Mouse (Mus musculus): Measurements from ENCODE around the gene Bard1. TPM values are rescaled to one million over a fixed set of nuclear protein-coding genes. Genes with fewer than 3 reads are reported as not detected.

Bard1 gene
- polyA plus RNA-seq, 1 experiment = not detected

DNA sequence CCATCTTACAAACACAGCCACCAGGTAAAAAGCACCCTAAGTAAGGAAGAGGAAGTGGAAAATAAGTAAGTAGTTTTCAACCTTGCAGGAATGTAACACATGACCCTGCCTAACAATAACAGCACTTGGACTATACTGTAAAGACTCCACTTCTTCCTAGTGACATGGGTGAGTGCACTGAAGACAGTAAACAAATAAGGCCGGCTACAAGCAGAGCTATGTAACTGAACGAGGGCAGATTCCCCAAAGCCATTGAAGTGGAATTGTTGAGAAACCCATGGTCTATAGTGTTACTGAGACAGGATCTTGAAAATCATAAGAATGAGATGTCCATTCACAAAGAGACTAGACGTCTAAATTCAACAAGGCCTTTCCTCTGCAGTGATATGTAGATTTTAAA is 27.3 kb downstream of the Bard1 start:
- Histone ChIP-seq H3K4me3 (ENCODE audit: insufficient read depth, low read depth, low read length) (no peak overlapping the region), H3K4me1 (ENCODE audit: control insufficient read depth, insufficient read depth, insufficient read length, low read length) (no peaks in the 10 kb centered on the region), H3K27ac (replicated peaks; ENCODE audit: low read depth, low read length) (no peak overlapping the region)

DNA sequence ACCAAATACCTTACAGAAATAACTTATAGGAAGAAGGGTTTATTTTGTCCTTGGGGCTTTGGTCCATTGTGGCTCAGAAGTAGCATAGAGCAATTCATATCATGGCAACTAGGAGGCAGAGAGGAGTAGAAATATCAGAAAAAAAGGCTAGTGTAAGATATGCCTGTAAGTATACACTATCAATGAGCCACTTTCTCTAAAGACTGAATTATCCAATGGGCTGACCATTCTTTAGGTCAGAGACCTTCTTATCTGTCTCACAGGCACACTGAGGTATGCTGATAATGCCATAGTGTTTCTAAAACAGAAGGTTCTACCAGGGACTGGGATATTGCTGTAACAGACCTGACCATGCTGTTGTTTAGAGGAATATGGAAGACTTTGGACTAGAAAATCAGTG is 32.2 kb downstream of the Bard1 start:
- no peak overlapping the region for H3K27ac ChIP-seq (replicated peaks; ENCODE audit: low read depth, low read length)
- H3K4me3 ChIP-seq (ENCODE audit: insufficient read depth, low read depth, low read length) = no peak overlapping the region
- H3K4me1 ChIP-seq (ENCODE audit: control insufficient read depth, insufficient read depth, insufficient read length, low read length) = no peaks in the 10 kb centered on the region

DNA sequence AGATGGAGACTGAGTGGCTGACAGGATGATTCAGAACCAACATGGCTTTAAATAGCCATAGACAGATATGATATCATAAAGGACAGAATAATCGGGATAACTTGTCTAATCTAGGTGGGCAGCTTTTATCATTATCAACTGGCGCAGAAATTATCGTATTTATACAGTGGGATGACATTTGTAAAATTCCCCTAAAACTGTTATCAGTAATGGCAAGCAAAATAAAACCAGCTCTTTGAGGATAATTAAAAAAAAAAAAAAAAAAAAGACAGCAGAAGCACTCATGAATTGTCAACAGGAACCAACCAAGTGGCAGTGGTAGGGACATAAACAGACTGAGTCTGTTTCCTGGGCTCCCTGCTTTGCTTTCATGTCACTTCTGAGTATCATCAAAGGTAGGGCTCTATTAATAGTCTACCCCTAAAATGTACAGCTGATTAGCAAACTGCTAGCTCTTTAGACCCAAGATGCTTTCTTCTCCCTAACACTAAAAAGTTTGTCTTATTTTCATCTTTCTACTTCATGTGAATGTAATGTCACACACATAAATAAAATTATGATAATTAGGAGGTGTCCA is 34.1 kb downstream of the Bard1 start:
- no peak overlapping the region for H3K4me3 ChIP-seq (ENCODE audit: insufficient read depth, low read depth, low read length)
- no peak overlapping the region for H3K27ac ChIP-seq (replicated peaks; ENCODE audit: low read depth, low read length)
- no peaks in the 10 kb centered on the region for H3K4me1 ChIP-seq (ENCODE audit: control insufficient read depth, insufficient read depth, insufficient read length, low read length)

- H3K4me3 ChIP-seq (ENCODE audit: insufficient read depth, low read depth, low read length) = no peak overlapping the region
- no peak overlapping the region for H3K27ac ChIP-seq (replicated peaks; ENCODE audit: low read depth, low read length)
- no peaks in the 10 kb centered on the region for H3K4me1 ChIP-seq (ENCODE audit: control insufficient read depth, insufficient read depth, insufficient read length, low read length)
Observed at GRCm38 (mm10) chr1:71063885-71064492, 39.0 kb downstream of the Bard1 start.

DNA sequence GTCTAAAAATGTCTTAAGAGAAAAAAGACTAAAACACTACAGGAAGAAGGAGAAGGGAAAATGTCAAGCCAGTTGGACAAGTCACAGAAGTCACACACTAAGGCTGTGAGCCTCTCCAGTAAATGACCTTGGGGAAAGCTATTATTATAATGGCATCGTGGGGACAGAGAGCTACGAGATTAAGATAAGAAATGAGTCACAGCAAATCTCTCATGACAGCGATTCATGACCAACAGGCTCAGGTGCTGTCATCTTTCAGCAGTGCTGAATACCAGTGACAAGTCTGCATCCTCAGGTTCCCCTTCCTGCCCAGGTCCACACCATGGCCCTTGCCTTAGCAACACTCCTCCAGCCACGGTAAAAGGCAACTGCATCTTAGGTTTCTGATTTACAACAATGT is 46.8 kb downstream of the Bard1 start:
- Histone ChIP-seq H3K27ac (replicated peaks; ENCODE audit: low read depth, low read length) (no peak overlapping the region), H3K4me3 (ENCODE audit: insufficient read depth, low read depth, low read length) (no peak overlapping the region), H3K4me1 (ENCODE audit: control insufficient read depth, insufficient read depth, insufficient read length, low read length) (no peaks in the 10 kb centered on the region)

DNA sequence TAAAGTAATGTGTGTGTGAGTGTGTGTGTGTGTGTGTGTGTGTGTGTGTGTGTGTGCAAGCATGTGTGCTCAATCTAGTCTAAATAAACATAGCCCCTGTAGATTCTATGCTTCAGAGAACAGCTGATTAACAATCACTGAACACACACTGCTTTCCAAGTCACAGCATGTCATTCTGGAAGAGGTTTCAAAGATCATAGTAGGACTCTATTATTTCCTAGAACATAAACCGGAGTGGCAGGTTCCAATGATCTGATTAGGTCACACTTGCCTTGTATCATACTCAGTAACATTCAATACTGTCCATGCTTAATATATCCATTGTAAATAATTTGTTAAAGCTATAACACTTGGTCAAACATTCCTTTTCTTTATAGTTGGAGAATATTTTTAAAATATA is 47.5 kb downstream of the Bard1 start:
- Histone ChIP-seq H3K27ac (replicated peaks; ENCODE audit: low read depth, low read length) (no peak overlapping the region), H3K4me3 (ENCODE audit: insufficient read depth, low read depth, low read length) (no peak overlapping the region), H3K4me1 (ENCODE audit: control insufficient read depth, insufficient read depth, insufficient read length, low read length) (no peaks in the 10 kb centered on the region)

GRCm38 (mm10) chr1:71052756-71053155 is 50.2 kb downstream of the Bard1 start:
- H3K27ac ChIP-seq (replicated peaks; ENCODE audit: low read depth, low read length) = no peak overlapping the region
- no peaks in the 10 kb centered on the region for H3K4me1 ChIP-seq (ENCODE audit: control insufficient read depth, insufficient read depth, insufficient read length, low read length)
- H3K4me3 ChIP-seq (ENCODE audit: insufficient read depth, low read depth, low read length) = no peak overlapping the region

DNA sequence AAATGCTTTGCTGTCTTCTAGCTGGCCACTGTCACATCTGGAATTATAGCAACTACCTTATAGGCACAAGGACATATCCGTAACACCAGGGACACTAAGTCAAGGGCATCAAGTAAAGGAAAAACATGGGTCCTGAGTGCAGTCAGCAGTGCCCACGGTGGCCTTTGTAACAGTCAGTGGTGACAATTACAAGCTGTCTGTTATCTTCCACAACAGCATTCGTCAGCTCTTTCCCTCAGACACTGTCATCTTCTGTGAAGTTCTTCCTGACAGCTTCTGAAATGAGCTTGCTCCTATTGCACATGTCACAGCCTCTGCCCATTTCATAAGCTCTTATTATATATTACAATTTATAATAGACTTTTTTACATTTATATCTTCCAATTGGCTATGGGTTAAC is 50.7 kb downstream of the Bard1 start:
- Histone ChIP-seq H3K4me1 (ENCODE audit: control insufficient read depth, insufficient read depth, insufficient read length, low read length) (no peaks in the 10 kb centered on the region), H3K27ac (replicated peaks; ENCODE audit: low read depth, low read length) (no peak overlapping the region), H3K4me3 (ENCODE audit: insufficient read depth, low read depth, low read length) (no peak overlapping the region)

DNA sequence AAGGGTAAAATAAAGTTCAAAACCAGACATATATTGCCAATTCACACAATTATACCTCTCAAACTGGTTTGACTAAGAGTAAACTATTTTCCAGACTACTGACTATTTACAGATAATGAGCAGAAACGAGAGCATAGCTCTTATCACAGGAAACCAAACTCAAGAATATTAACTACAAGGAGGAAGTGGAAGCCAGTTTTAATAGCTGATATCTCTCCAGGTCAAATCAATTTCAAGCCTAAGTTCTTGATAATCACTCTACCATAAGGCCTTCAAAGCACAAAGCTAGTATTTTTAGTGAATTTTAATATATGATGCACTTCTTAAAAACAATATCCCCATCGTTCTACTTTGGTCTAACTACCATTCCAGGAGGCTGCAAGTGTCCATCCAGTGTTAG is 57.8 kb downstream of the Bard1 start:
- no peak overlapping the region for H3K4me3 ChIP-seq (ENCODE audit: insufficient read depth, low read depth, low read length)
- H3K4me1 ChIP-seq (ENCODE audit: control insufficient read depth, insufficient read depth, insufficient read length, low read length) = no peaks in the 10 kb centered on the region
- H3K27ac ChIP-seq (replicated peaks; ENCODE audit: low read depth, low read length) = no peak overlapping the region

GRCm38 (mm10) chr1:71043951-71044350 is 59.0 kb downstream of the Bard1 start:
- Histone ChIP-seq H3K4me3 (ENCODE audit: insufficient read depth, low read depth, low read length) (no peak overlapping the region), H3K27ac (replicated peaks; ENCODE audit: low read depth, low read length) (no peak overlapping the region), H3K4me1 (ENCODE audit: control insufficient read depth, insufficient read depth, insufficient read length, low read length) (no peaks in the 10 kb centered on the region)

- H3K4me3 ChIP-seq (ENCODE audit: insufficient read depth, low read depth, low read length) = no peak overlapping the region
- H3K27ac ChIP-seq (replicated peaks; ENCODE audit: low read depth, low read length) = no peak overlapping the region
- H3K4me1 ChIP-seq (ENCODE audit: control insufficient read depth, insufficient read depth, insufficient read length, low read length) = no peaks in the 10 kb centered on the region
Observed at GRCm38 (mm10) chr1:71036999-71037398, 65.9 kb downstream of the Bard1 start.

- Histone ChIP-seq H3K4me1 (ENCODE audit: control insufficient read depth, insufficient read depth, insufficient read length, low read length) (no peaks in the 10 kb centered on the region), H3K27ac (replicated peaks; ENCODE audit: low read depth, low read length) (no peak overlapping the region), H3K4me3 (ENCODE audit: insufficient read depth, low read depth, low read length) (no peak overlapping the region)
Observed at GRCm38 (mm10) chr1:71035565-71035964, 67.4 kb downstream of the Bard1 start.

DNA sequence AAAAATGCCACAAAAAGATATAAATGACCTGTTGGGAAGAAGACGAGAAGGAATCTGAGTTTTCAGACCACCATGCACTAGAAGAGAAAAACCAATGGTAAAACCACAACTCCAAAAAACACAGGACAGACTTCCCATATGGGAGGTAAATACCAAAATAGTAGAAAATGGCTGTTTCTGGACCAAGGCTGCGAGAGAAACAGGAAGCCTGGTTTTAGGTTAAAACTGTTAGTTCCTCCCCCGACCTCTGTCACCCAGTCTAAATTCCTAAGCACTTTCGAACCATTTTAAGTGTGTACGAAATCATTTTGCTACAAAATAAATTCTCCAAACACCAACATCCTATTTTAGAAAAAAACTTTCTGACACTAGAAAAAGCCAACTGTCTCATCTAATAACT is 80.2 kb downstream of the Bard1 start:
- H3K4me1 ChIP-seq (ENCODE audit: control insufficient read depth, insufficient read depth, insufficient read length, low read length) = no peaks in the 10 kb centered on the region
- H3K27ac ChIP-seq (replicated peaks; ENCODE audit: low read depth, low read length) = no peak overlapping the region
- H3K4me3 ChIP-seq (ENCODE audit: insufficient read depth, low read depth, low read length) = no peak overlapping the region

- Histone ChIP-seq H3K4me1 (ENCODE audit: control insufficient read depth, insufficient read depth, insufficient read length, low read length) (no peaks in the 10 kb centered on the region), H3K27ac (replicated peaks; ENCODE audit: low read depth, low read length) (no peak overlapping the region), H3K4me3 (ENCODE audit: insufficient read depth, low read depth, low read length) (no peak overlapping the region)
Observed at GRCm38 (mm10) chr1:71014345-71014744, 88.6 kb downstream of the Bard1 start.

- Histone ChIP-seq H3K4me3 (ENCODE audit: insufficient read depth, low read depth, low read length) (no peak overlapping the region), H3K4me1 (ENCODE audit: control insufficient read depth, insufficient read depth, insufficient read length, low read length) (no peaks in the 10 kb centered on the region), H3K27ac (replicated peaks; ENCODE audit: low read depth, low read length) (no peak overlapping the region)
Observed at GRCm38 (mm10) chr1:71005998-71006397, 96.9 kb downstream of the Bard1 start.

- Histone ChIP-seq H3K27ac (replicated peaks; ENCODE audit: low read depth, low read length) (no peak overlapping the region), H3K4me1 (ENCODE audit: control insufficient read depth, insufficient read depth, insufficient read length, low read length) (no peaks in the 10 kb centered on the region), H3K4me3 (ENCODE audit: insufficient read depth, low read depth, low read length) (no peak overlapping the region)
Observed at GRCm38 (mm10) chr1:71004177-71004576, 98.8 kb downstream of the Bard1 start.
